In the genomic region with DNA sequence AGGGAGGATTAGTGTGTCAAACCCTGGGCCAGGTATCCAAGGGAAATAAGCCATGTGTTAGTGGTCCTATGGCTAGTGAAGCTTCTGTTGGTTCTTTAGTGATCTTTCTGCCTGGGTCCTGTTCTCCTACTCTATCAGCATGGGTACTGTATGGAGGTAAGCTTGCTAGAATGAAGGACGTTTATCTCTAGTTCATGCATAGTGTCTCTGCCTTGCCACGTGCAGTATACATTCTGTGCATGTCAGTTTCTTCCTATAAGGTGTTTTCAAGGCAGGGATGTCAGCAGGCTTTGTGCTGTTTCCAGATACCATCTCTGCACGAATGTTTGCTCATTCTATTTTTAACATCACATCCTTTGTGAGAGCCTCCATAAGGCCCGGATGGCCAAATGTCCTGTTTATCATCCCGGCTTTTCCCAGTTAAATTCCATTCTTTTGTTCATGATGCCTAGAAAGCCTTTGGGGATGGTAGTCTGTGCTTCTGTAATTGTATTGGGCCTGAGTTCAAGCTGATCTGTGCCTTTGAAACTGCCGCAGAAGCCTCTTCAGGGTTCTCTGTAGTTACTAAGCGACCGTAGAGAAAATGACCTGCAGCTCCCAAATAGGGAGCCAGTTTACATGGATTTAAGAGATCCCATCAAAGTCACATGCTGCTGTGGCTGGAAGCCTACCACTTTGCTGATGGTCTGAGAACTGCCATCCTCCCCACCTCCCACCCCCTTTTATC, we compare ENCODE assay signal across 13 mouse cellular contexts.
DNase-seq lines count a peak whose midpoint lies in the region; ATAC-seq lines count a peak whose summit lies in the region.
"Had no signal": no experiment of that assay in that cellular context is flagged by ENCODE, and none has a peak within 500 bp of the region (broad histone marks: within the 10 kb centered on the region; RNA-seq: fewer than 3 reads in every experiment).

No protein-coding gene starts in this region.

- DNase-seq in heart, postnatal 14 days = no peak
- DNase-seq in urinary bladder, postnatal 4 days (ENCODE audit: low spot score in 2 of 2) = no peak
- DNase-seq in layer of hippocampus, postnatal 10 days (ENCODE audit: low spot score in 2 of 2) = no peak
- DNase-seq: adrenal gland, adult 2 months; liver, embryonic 13.5 days had no signal

- H3K4me3 ChIP-seq in heart, embryonic 16.5 days (ENCODE audit: low read length) = no peak overlapping the region
- no peak overlapping the region for H3K4me3 ChIP-seq in forebrain, embryonic 15.5 days
- no peak overlapping the region for H3K4me3 ChIP-seq in hindbrain, embryonic 12.5 days
- no peak overlapping the region for H3K4me3 ChIP-seq in midbrain, embryonic 15.5 days
- H3K4me3 ChIP-seq: liver, embryonic 13.5 days had no signal

- H3K9me3 ChIP-seq in heart, embryonic 16.5 days (replicated peaks; ENCODE audit: control insufficient read depth, low read length) = no peaks in the 10 kb centered on the region
- H3K9me3 ChIP-seq in forebrain, embryonic 15.5 days = no peaks in the 10 kb centered on the region
- H3K9me3 ChIP-seq in hindbrain, embryonic 12.5 days (replicated peaks) = no peaks in the 10 kb centered on the region
- no peaks in the 10 kb centered on the region for H3K9me3 ChIP-seq in midbrain, embryonic 15.5 days
- H3K9me3 ChIP-seq: liver, embryonic 13.5 days had no signal

- no peaks in the 10 kb centered on the region for H3K27me3 ChIP-seq in heart, embryonic 16.5 days (ENCODE audit: control insufficient read depth, insufficient read depth, low read length)
- no peaks in the 10 kb centered on the region for H3K27me3 ChIP-seq in forebrain, embryonic 15.5 days
- H3K27me3 ChIP-seq in hindbrain, embryonic 12.5 days = no peaks in the 10 kb centered on the region
- H3K27me3 ChIP-seq in midbrain, embryonic 15.5 days (replicated peaks) = no peaks in the 10 kb centered on the region
- H3K27me3 ChIP-seq: liver, embryonic 13.5 days; Patski had no signal

- WGBS in heart, embryonic 16.5 days = 35% methylated on average over 8 of the region's 8 CpGs
- WGBS in forebrain, embryonic 15.5 days = 52% methylated on average over 8 of the region's 8 CpGs
- 52% methylated on average over 8 of the region's 8 CpGs for WGBS in hindbrain, embryonic 12.5 days
- 21% methylated on average over 8 of the region's 8 CpGs for WGBS in midbrain, embryonic 15.5 days

- no peak overlapping the region for H3K9ac ChIP-seq in heart, embryonic 16.5 days (ENCODE audit: low read length)
- H3K9ac ChIP-seq in forebrain, embryonic 15.5 days (replicated peaks) = no peak overlapping the region
- no peak overlapping the region for H3K9ac ChIP-seq in hindbrain, embryonic 12.5 days
- H3K9ac ChIP-seq in midbrain, embryonic 15.5 days = no peak overlapping the region
- H3K9ac ChIP-seq: liver, embryonic 13.5 days had no signal

- 0 out of 2 replicates have a peak overlapping the region, but pooled peaks have one; percentile 4 for H3K27ac ChIP-seq in heart, embryonic 16.5 days (ENCODE audit: low read length)
- H3K27ac ChIP-seq in forebrain, embryonic 15.5 days (replicated peaks) = peak overlapping the region; percentile 9; the same call in 1 of the 2 replicates
- H3K27ac ChIP-seq in hindbrain, embryonic 12.5 days = peak overlapping the region; percentile 64
- peak overlapping the region; percentile 68 for H3K27ac ChIP-seq in midbrain, embryonic 15.5 days
- H3K27ac ChIP-seq: liver, embryonic 13.5 days had no signal

- peaks cover 10% of the 10 kb centered on the region for H3K4me1 ChIP-seq in heart, embryonic 16.5 days (ENCODE audit: control insufficient read depth, insufficient read depth, low read length)
- peaks cover 17% of the 10 kb centered on the region for H3K4me1 ChIP-seq in forebrain, embryonic 15.5 days
- peaks cover 32% of the 10 kb centered on the region for H3K4me1 ChIP-seq in hindbrain, embryonic 12.5 days
- H3K4me1 ChIP-seq in midbrain, embryonic 15.5 days = peaks cover 28% of the 10 kb centered on the region
- H3K4me1 ChIP-seq: liver, embryonic 13.5 days had no signal

- ATAC-seq in heart, embryonic 16.5 days (replicated peaks; ENCODE audit: extremely low read depth, insufficient read depth, low FRiP score) = no peak
- peak; percentile 46 for ATAC-seq in forebrain, embryonic 15.5 days (replicated peaks)
- 0 out of 2 replicates have a peak, but pooled peaks have one; percentile 22 for ATAC-seq in hindbrain, embryonic 12.5 days (ENCODE audit: low FRiP score)
- ATAC-seq in midbrain, embryonic 15.5 days (replicated peaks) = peak; percentile 67
- ATAC-seq in activated CD4-positive, CD25-positive, alpha-beta regulatory T cell, adult 4 months = no peak
- ATAC-seq: intestine, postnatal 0 days; Patski had no signal

- H3K4me2 ChIP-seq in heart, embryonic 16.5 days (ENCODE audit: low read depth, low read length) = no peak overlapping the region
- no peak overlapping the region for H3K4me2 ChIP-seq in forebrain, embryonic 15.5 days (replicated peaks)
- no peak overlapping the region for H3K4me2 ChIP-seq in hindbrain, embryonic 12.5 days (replicated peaks)
- H3K4me2 ChIP-seq in midbrain, embryonic 15.5 days = no peak overlapping the region
- H3K4me2 ChIP-seq: heart, embryonic 11.5 days; liver, embryonic 13.5 days had no signal

- H3K36me3 ChIP-seq in heart, embryonic 16.5 days (ENCODE audit: control insufficient read depth, insufficient read depth) = no peaks in the 10 kb centered on the region
- no peaks in the 10 kb centered on the region for H3K36me3 ChIP-seq in forebrain, embryonic 15.5 days
- H3K36me3 ChIP-seq in hindbrain, embryonic 12.5 days = no peaks in the 10 kb centered on the region
- H3K36me3 ChIP-seq in midbrain, embryonic 15.5 days (replicated peaks) = no peaks in the 10 kb centered on the region
- H3K36me3 ChIP-seq: liver, embryonic 13.5 days had no signal

- intact Hi-C loops in heart, postnatal 14 days (cut with DNase I) = loop anchor here (5.0 kb wide), 1 partner anchor 40 kb away; no protein-coding TSS in a partner anchor

Comparison
In these comparisons a context has a peak if more than half of its experiments do, and no peak if none do; other contexts are left out.
1. ATAC-seq: peak in forebrain, embryonic 15.5 days (single experiment), hindbrain, embryonic 12.5 days (single experiment) and midbrain, embryonic 15.5 days (single experiment); none in heart, embryonic 16.5 days (single experiment) and activated CD4-positive, CD25-positive, alpha-beta regulatory T cell, adult 4 months (single experiment).
2. H3K27ac ChIP-seq: peak in every context shown above with its lines; median percentile 68 in midbrain, embryonic 15.5 days; 64 in hindbrain, embryonic 12.5 days; 9 in forebrain, embryonic 15.5 days; 4 in heart, embryonic 16.5 days.